In genomic region chr17:27050853-27051252, GRCm38 (mm10) we compare ENCODE assay signal across 1 mouse cellular context.
TF ChIP-seq lines count a peak whose summit lies in the region.

No protein-coding gene starts in this region.

TF ChIP-seq in MEL, 35 proteins besides CTCF, POLR2A, EP300 and RAD21 (continued from another document):
- TF ChIP-seq POLR2AphosphoS2 (IDR thresholded peaks at IDR 0.05; ENCODE audit: low read length) (no peak), ZC3H11A (IDR thresholded peaks at IDR 0.05; ENCODE audit: low read depth, low read length) (no peak), RCOR1 (IDR thresholded peaks at IDR 0.05; ENCODE audit: low read depth, low read length) (no peak), E2F4 (IDR thresholded peaks at IDR 0.05; ENCODE audit: borderline replicate concordance, low read depth, low read length) (no peak), MYB (IDR thresholded peaks at IDR 0.05; ENCODE audit: low read depth, low read length) (no peak), NELFE (IDR thresholded peaks at IDR 0.05; ENCODE audit: low read depth, low read length) (no peak), UBTF (IDR thresholded peaks at IDR 0.05; ENCODE audit: borderline replicate concordance, insufficient read depth, low read depth, low read length) (no peak), POLR2AphosphoS5 (IDR thresholded peaks at IDR 0.05; ENCODE audit: borderline replicate concordance, low read depth, low read length) (no peak)
